Comparison of ENCODE assay signal across 9 mouse cellular contexts in genomic region chr1:176827365-176827764, GRCm38 (mm10). TPM values are rescaled to one million over a fixed set of nuclear protein-coding genes. Genes with fewer than 3 reads are reported as not detected.
DNase-seq lines count a peak whose midpoint lies in the region; ATAC-seq and TF ChIP-seq lines count a peak whose summit lies in the region.
"Had no signal": no experiment of that assay in that cellular context is flagged by ENCODE, and none has a peak within 500 bp of the region (broad histone marks: within the 10 kb centered on the region; RNA-seq: fewer than 3 reads in every experiment).

No protein-coding gene starts in this region.

- 67% methylated on average over 4 of the region's 4 CpGs for WGBS in liver, adult 2 months
- 89% methylated on average over 4 of the region's 4 CpGs for WGBS in hindbrain, embryonic 16.5 days

- H3K4me3 ChIP-seq in liver, adult 2 months (ENCODE audit: insufficient read depth, low read depth, low read length) = no peak overlapping the region
- H3K4me3 ChIP-seq in hindbrain, embryonic 16.5 days (ENCODE audit: low read length) = no peak overlapping the region
- H3K4me3 ChIP-seq: midbrain, embryonic 13.5 days had no signal

- no peaks in the 10 kb centered on the region for H3K9me3 ChIP-seq in hindbrain, embryonic 16.5 days (ENCODE audit: control insufficient read depth, low read length)
- H3K9me3 ChIP-seq: midbrain, embryonic 13.5 days had no signal

- no peak for TF ChIP-seq CTCF in liver, adult 2 months (IDR thresholded peaks at IDR 0.05; ENCODE audit: low read depth, low read length)

- H3K27ac ChIP-seq in liver, adult 2 months (replicated peaks; ENCODE audit: insufficient read depth, low read depth, low read length) = peak overlapping the region; percentile 27; the same call in 1 of the 2 replicates
- H3K27ac ChIP-seq in hindbrain, embryonic 16.5 days (ENCODE audit: low read depth, low read length) = no peak overlapping the region
- H3K27ac ChIP-seq: midbrain, embryonic 13.5 days had no signal

- no peak for TF ChIP-seq POLR2A in liver, adult 2 months (IDR thresholded peaks at IDR 0.05; ENCODE audit: extremely low read depth, insufficient read depth, low read length)

- peak; percentile 76 for DNase-seq in ovary, adult 18-20 months (ENCODE audit: low spot score)
- DNase-seq in ovary, postnatal 10 days (ENCODE audit: low spot score) = no peak
- DNase-seq in adrenal gland, postnatal 10 days = peak; percentile 82
- peak; percentile 33 for DNase-seq in liver, adult 2 months (ENCODE audit: extremely low read depth, low read depth, low spot score)
- no peak for DNase-seq in left cerebral cortex, adult 18-20 months (ENCODE audit: low spot score in 2 of 2)
- no peak for DNase-seq in cerebellum, postnatal 4 days (ENCODE audit: low spot score in 2 of 2)

- peaks cover 9% of the 10 kb centered on the region; the same call in 1 of the 2 replicates for H3K4me1 ChIP-seq in liver, adult 2 months (ENCODE audit: control insufficient read depth, insufficient read depth, low read length)
- no peaks in the 10 kb centered on the region for H3K4me1 ChIP-seq in hindbrain, embryonic 16.5 days (ENCODE audit: control insufficient read depth, insufficient read depth, low read depth, low read length)
- H3K4me1 ChIP-seq: midbrain, embryonic 13.5 days had no signal

- H3K4me2 ChIP-seq in hindbrain, embryonic 16.5 days (ENCODE audit: low read length) = no peak overlapping the region
- H3K4me2 ChIP-seq: midbrain, embryonic 13.5 days had no signal

- H3K9ac ChIP-seq in liver, adult 2 months (ENCODE audit: low read depth, low read length) = no peak overlapping the region
- no peak overlapping the region for H3K9ac ChIP-seq in hindbrain, embryonic 16.5 days (ENCODE audit: low read depth, low read length)
- H3K9ac ChIP-seq: midbrain, embryonic 13.5 days had no signal

- ATAC-seq in neutrophil, adult 5-6 weeks (ENCODE audit: extremely low read depth, insufficient number of reproducible peaks, low FRiP score, poor library complexity, severe bottlenecking) = peak; percentile 85
- no peak for ATAC-seq in hindbrain, embryonic 16.5 days
- ATAC-seq: midbrain, embryonic 13.5 days had no signal

- H3K27me3 ChIP-seq in liver, adult 2 months (ENCODE audit: control insufficient read depth, insufficient read depth, low read length) = no peaks in the 10 kb centered on the region
- no peaks in the 10 kb centered on the region for H3K27me3 ChIP-seq in hindbrain, embryonic 16.5 days (replicated peaks; ENCODE audit: control insufficient read depth, insufficient read depth, low read length)
- H3K27me3 ChIP-seq: midbrain, embryonic 13.5 days had no signal

- H3K79me2 ChIP-seq in liver, adult 2 months (ENCODE audit: control insufficient read depth, insufficient read depth, low read length) = peaks cover 5% of the 10 kb centered on the region; the same call in 1 of the 2 replicates

- peaks cover 9% of the 10 kb centered on the region for H3K36me3 ChIP-seq in liver, adult 2 months (ENCODE audit: control insufficient read depth, insufficient read depth, low read length)
- no peaks in the 10 kb centered on the region for H3K36me3 ChIP-seq in hindbrain, embryonic 16.5 days (ENCODE audit: control insufficient read depth, insufficient read depth, low read length)

RNA-seq across cellular contexts. Expression of gene Sdccag8, which starts 12.9 kb away (rescaled TPM):
- total RNA-seq in adrenal gland, postnatal 10 days (2021) = 10 to 100 TPM in 1 of 2 experiments, 1 to 10 TPM in 1; 6.6 to 10.7 TPM
- 8.6 and 9.5 TPM in 2 replicates for total RNA-seq in liver, adult 2 months (2014; rRNA removed)
- 1.8 and 2.3 TPM in 2 replicates for polyA plus RNA-seq in liver, adult 2 months (2012; rRNA removed)
- total RNA-seq in neutrophil, adult 5-6 weeks (2017) = 49.2 and 54.5 TPM in 2 replicates
- total RNA-seq in left cerebral cortex, adult 18-20 months (2021) = 10 to 100 TPM; 16.4 to 17.4 TPM
- polyA plus RNA-seq in hindbrain, embryonic 16.5 days (2015; fragmentation: Nextera tagmentation; extraction: Ambion mirVana) = 24.1 and 25.8 TPM in 2 replicates

RNA-seq across cellular contexts. Expression of gene Cep170, which starts 13.5 kb away (rescaled TPM):
- 10 to 100 TPM; 29.8 to 38.0 TPM for total RNA-seq in adrenal gland, postnatal 10 days (2021)
- total RNA-seq in liver, adult 2 months (2014; rRNA removed) = 6.1 and 6.4 TPM in 2 replicates
- 0.97 and 1.6 TPM in 2 replicates for polyA plus RNA-seq in liver, adult 2 months (2012; rRNA removed)
- total RNA-seq in neutrophil, adult 5-6 weeks (2017) = 97.6 and 113 TPM in 2 replicates
- 10 to 100 TPM; 95.2 to 95.5 TPM for total RNA-seq in left cerebral cortex, adult 18-20 months (2021)
- polyA plus RNA-seq in hindbrain, embryonic 16.5 days (2015; fragmentation: Nextera tagmentation; extraction: Ambion mirVana) = 82.8 and 91.4 TPM in 2 replicates

Comparison
In these comparisons a context has a peak if more than half of its experiments do, and no peak if none do; other contexts are left out.
1. DNase-seq: peak in ovary, adult 18-20 months (single experiment), adrenal gland, postnatal 10 days (single experiment) and liver, adult 2 months (single experiment); none in ovary, postnatal 10 days (single experiment), left cerebral cortex, adult 18-20 months (0 of 2) and cerebellum, postnatal 4 days (0 of 2).